Mouse (Mus musculus): ENCODE data around the gene Tardbp. TPM values are rescaled to one million over a fixed set of nuclear protein-coding genes. Genes with fewer than 3 reads are reported as not detected.

The Tardbp gene
- total and polyA plus RNA-seq, 3 experiments = 211 to 455 TPM; not detected in 1

- Histone ChIP-seq H3K4me1 (ENCODE audit: control insufficient read depth in 1 of 2, insufficient read depth in 2 of 2, low read length in 2 of 2) (0 out of 4 replicates have a peak, but pooled peaks cover 0 to 3% of the 10 kb centered on the region in 2 experiments), H3K9ac (ENCODE audit: control insufficient read depth, low read depth, low read length, poor library complexity, severe bottlenecking) (no peak overlapping the region), H3K27me3 (ENCODE audit: control insufficient read depth in 1 of 2, insufficient read depth in 2 of 2, low read length in 2 of 2) (no peaks in the 10 kb centered on the region), H3K9me3 (replicated peaks; ENCODE audit: insufficient read depth, low read length) (no peaks in the 10 kb centered on the region), H3K4me3 (ENCODE audit: control insufficient read depth in 1 of 2, insufficient read depth in 1 of 2, low read depth in 2 of 2, low read length in 2 of 2) (no peak overlapping the region), H3K79me2 (ENCODE audit: control insufficient read depth, insufficient read depth, low read length, poor library complexity) (no peaks in the 10 kb centered on the region), H3K27ac (ENCODE audit: control insufficient read depth, low read depth, low read length) (no peak overlapping the region), H3K36me3 (ENCODE audit: control insufficient read depth in 1 of 2, insufficient read depth in 2 of 2, low read length in 2 of 2) (no peaks in the 10 kb centered on the region)
- TF ChIP-seq SMC3 (IDR thresholded peaks at IDR 0.05; ENCODE audit: low read depth, low read length) (peak; percentile 87), JUND (IDR thresholded peaks at IDR 0.05; ENCODE audit: low read depth, low read length) (no peak), POLR2AphosphoS5 (IDR thresholded peaks at IDR 0.05; ENCODE audit: borderline replicate concordance, low read depth, low read length) (no peak), RAD21 (IDR thresholded peaks at IDR 0.05; ENCODE audit: low read depth, low read length) (peak; percentile 62), ZC3H11A (IDR thresholded peaks at IDR 0.05; ENCODE audit: low read depth, low read length) (peak; percentile 53), POLR2A (IDR thresholded peaks at IDR 0.05; ENCODE audit: control insufficient read depth in 1 of 2, insufficient read depth in 1 of 2, low read depth in 1 of 2, low read length in 2 of 2, poor library complexity in 1 of 2) (no peak), CTCF (IDR thresholded peaks at IDR 0.05 in 2 of 3, conservative IDR thresholded peaks at IDR 0.05 in 1 of 3; ENCODE audit: control insufficient read depth in 1 of 3, insufficient read depth in 1 of 3, low read depth in 2 of 3, low read length in 3 of 3, poor library complexity in 1 of 3, severe bottlenecking in 1 of 3) (peak; percentile 81 to 89 (median 81))
- DNase-seq (ENCODE audit: low read depth, low spot score) = peak; percentile 81
Measured at GRCm38 (mm10) chr4:148604541-148605165, 22.2 kb downstream of the Tardbp start.

- Histone ChIP-seq H3K4me1 (ENCODE audit: control insufficient read depth in 1 of 2, insufficient read depth in 2 of 2, low read length in 2 of 2) (0 out of 4 replicates have a peak, but pooled peaks cover 0 to 3% of the 10 kb centered on the region in 2 experiments), H3K9me3 (replicated peaks; ENCODE audit: insufficient read depth, low read length) (no peaks in the 10 kb centered on the region), H3K27ac (ENCODE audit: control insufficient read depth, low read depth, low read length) (no peak overlapping the region), H3K4me3 (ENCODE audit: control insufficient read depth in 1 of 2, insufficient read depth in 1 of 2, low read depth in 2 of 2, low read length in 2 of 2) (no peak overlapping the region), H3K9ac (ENCODE audit: control insufficient read depth, low read depth, low read length, poor library complexity, severe bottlenecking) (no peak overlapping the region), H3K27me3 (ENCODE audit: control insufficient read depth in 1 of 2, insufficient read depth in 2 of 2, low read length in 2 of 2) (no peaks in the 10 kb centered on the region), H3K79me2 (ENCODE audit: control insufficient read depth, insufficient read depth, low read length, poor library complexity) (no peaks in the 10 kb centered on the region), H3K36me3 (ENCODE audit: control insufficient read depth in 1 of 2, insufficient read depth in 2 of 2, low read length in 2 of 2) (no peaks in the 10 kb centered on the region)
- no peak for DNase-seq (ENCODE audit: low read depth, low spot score)
- TF ChIP-seq EP300 (IDR thresholded peaks at IDR 0.05; ENCODE audit: low read depth in 1 of 2, low read length in 2 of 2) (no peak), JUND (IDR thresholded peaks at IDR 0.05; ENCODE audit: low read depth, low read length) (no peak)
Measured at GRCm38 (mm10) chr4:148604141-148604540, 22.7 kb downstream of the Tardbp start.

- DNase-seq (ENCODE audit: low read depth, low spot score) = peak; percentile 48
- no peak overlapping the region for H3K9ac ChIP-seq (ENCODE audit: control insufficient read depth, low read depth, low read length, poor library complexity, severe bottlenecking)
Measured at GRCm38 (mm10) chr4:148603376-148604139, 23.3 kb downstream of the Tardbp start.

More at GRCm38 (mm10) chr4:148603376-148604139, 23.3 kb downstream of the Tardbp start:
- Histone ChIP-seq H3K9me3 (replicated peaks; ENCODE audit: insufficient read depth, low read length) (no peaks in the 10 kb centered on the region), H3K27me3 (ENCODE audit: control insufficient read depth in 1 of 2, insufficient read depth in 2 of 2, low read length in 2 of 2) (no peaks in the 10 kb centered on the region), H3K4me3 (ENCODE audit: control insufficient read depth in 1 of 2, insufficient read depth in 1 of 2, low read depth in 2 of 2, low read length in 2 of 2) (no peak overlapping the region), H3K4me1 (ENCODE audit: control insufficient read depth in 1 of 2, insufficient read depth in 2 of 2, low read length in 2 of 2) (0 out of 4 replicates have a peak, but pooled peaks cover 0 to 3% of the 10 kb centered on the region in 2 experiments), H3K36me3 (ENCODE audit: control insufficient read depth in 1 of 2, insufficient read depth in 2 of 2, low read length in 2 of 2) (no peaks in the 10 kb centered on the region), H3K27ac (ENCODE audit: control insufficient read depth, low read depth, low read length) (no peak overlapping the region), H3K79me2 (ENCODE audit: control insufficient read depth, insufficient read depth, low read length, poor library complexity) (no peaks in the 10 kb centered on the region)
- TF ChIP-seq ELF1 (IDR thresholded peaks at IDR 0.05; ENCODE audit: low read depth, low read length) = no peak
- TF ChIP-seq POLR2A (IDR thresholded peaks at IDR 0.05; ENCODE audit: control insufficient read depth in 1 of 2, insufficient read depth in 1 of 2, low read depth in 1 of 2, low read length in 2 of 2, poor library complexity in 1 of 2) = no peak
- TF ChIP-seq USF2 (IDR thresholded peaks at IDR 0.05; ENCODE audit: borderline replicate concordance in 1 of 2, insufficient read depth in 1 of 2, low read depth in 1 of 2, low read length in 2 of 2) = no peak
- TF ChIP-seq MAX (IDR thresholded peaks at IDR 0.05; ENCODE audit: low read length) = no peak
- TF ChIP-seq CHD1 (IDR thresholded peaks at IDR 0.05; ENCODE audit: low read depth, low read length) = no peak
- no peak for TF ChIP-seq GATA1 (IDR thresholded peaks at IDR 0.05; ENCODE audit: low read depth, low read length)
- no peak for TF ChIP-seq TAL1 (IDR thresholded peaks at IDR 0.05; ENCODE audit: low read length)
- no peak for TF ChIP-seq E2F4 (IDR thresholded peaks at IDR 0.05; ENCODE audit: borderline replicate concordance, low read depth, low read length)
- no peak for TF ChIP-seq RAD21 (IDR thresholded peaks at IDR 0.05; ENCODE audit: low read depth, low read length)
- TF ChIP-seq MXI1 (IDR thresholded peaks at IDR 0.05; ENCODE audit: low read depth, low read length) = no peak
- no peak for TF ChIP-seq ETS1 (IDR thresholded peaks at IDR 0.05; ENCODE audit: low read depth, low read length)

All from MEL (cell line).